Mouse (Mus musculus): ENCODE measurements around the gene Itgb1bp1.

GRCm38 (mm10) chr12:21244375-21244960 is 41.6 kb downstream of the Itgb1bp1 start:
- TF ChIP-seq CTCF (conservative IDR thresholded peaks at IDR 0.05; ENCODE audit: low read length) (no peak), POU5F1 (IDR thresholded peaks at IDR 0.05; ENCODE audit: borderline replicate concordance, low read length) (no peak), NANOG (IDR thresholded peaks at IDR 0.05; ENCODE audit: borderline replicate concordance, low read length) (no peak)
